Mouse (Mus musculus) thymus, adult 2 months (tissue): ENCODE data around the gene Zfp280d.

ENCODE experiments used
- CTCF ChIP-seq: fragments of 200-500 bp; IDR thresholded peaks from 2 replicates; pipeline ENCODE4 v1.5.1; 2012; ENCODE audit warnings: mild to moderate bottlenecking, control low read depth, low read length, moderate library complexity, borderline replicate concordance; ENCODE audit not compliant: control insufficient read depth, poor library complexity, insufficient read depth; ENCODE audit errors: extremely low read depth
- POLR2A ChIP-seq: fragments of 200-500 bp; IDR thresholded peaks from 2 replicates; pipeline ENCODE4 v1.6.1; 2012; ENCODE audit warnings: mild to moderate bottlenecking, low read length, control low read depth, moderate library complexity; ENCODE audit not compliant: control insufficient read depth, poor library complexity, insufficient read depth; ENCODE audit errors: extremely low read depth

DNA sequence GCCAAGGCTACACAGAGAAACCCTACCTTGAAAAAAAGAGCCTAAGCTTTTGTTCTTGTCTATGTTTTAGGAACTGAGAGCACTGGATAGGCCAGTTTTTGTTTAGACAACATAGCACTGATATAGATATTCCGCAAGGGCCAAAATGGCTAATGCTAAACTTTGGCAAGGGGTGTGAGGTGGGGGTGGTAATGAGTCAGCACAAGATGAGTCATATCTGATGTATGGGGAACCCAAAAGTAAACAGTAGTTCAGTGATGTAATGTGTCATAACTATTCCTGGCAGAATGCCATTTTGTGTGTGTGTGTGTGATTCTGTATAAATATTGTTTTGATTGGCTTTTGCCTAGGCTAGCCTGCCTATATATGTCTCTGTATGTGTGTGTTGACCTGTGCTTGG, 4.5 kb upstream of the Zfp280d start:
- TF ChIP-seq CTCF (no peak), POLR2A (no peak)
